Mouse (Mus musculus) kidney, embryonic 16.5 days (tissue): ENCODE data around the gene Gm3543. TPM values are rescaled to one million over a fixed set of nuclear protein-coding genes. Genes with fewer than 3 reads are reported as not detected.
"Not testable (repeated sequence)": the region's sequence is repeated elsewhere in the genome, so short reads cannot be mapped to it uniquely, and the experiment has no call there.

Source experiments
- ATAC-seq: fragments of 200-750 bp; cut with Nextera tagmentation; 2 replicates; pipeline ENCODE4 v1.8.0; 2017; ENCODE audit warnings: moderate TSS enrichment; ENCODE audit not compliant: low FRiP score, low TSS enrichment
- H3K27ac ChIP-seq: fragments of 300-500 bp; sonication (generic); 2 replicates; pipeline ENCODE4 v1.5.1; 2014; ENCODE audit warnings: low read length
- H3K27me3 ChIP-seq: fragments of 300-500 bp; sonication (generic); 2 replicates; pipeline ENCODE4 v1.6.1; 2014; ENCODE audit warnings: low read length, control low read depth, mixed read lengths; ENCODE audit not compliant: insufficient read depth
- H3K36me3 ChIP-seq: fragments of 300-500 bp; sonication (generic); 2 replicates; pipeline ENCODE4 v1.6.1; 2014; ENCODE audit warnings: low read length, control low read depth, mixed read lengths; ENCODE audit not compliant: insufficient read depth
- H3K4me1 ChIP-seq: fragments of 300-500 bp; sonication (generic); 2 replicates; pipeline ENCODE4 v1.6.1; 2014; ENCODE audit warnings: low read length, control low read depth, mixed read lengths; ENCODE audit not compliant: insufficient read depth
- H3K4me2 ChIP-seq: fragments of 300-500 bp; sonication (generic); replicated peaks from 2 replicates; pipeline ENCODE4 v1.6.1; 2014; ENCODE audit warnings: low read depth, low read length
- H3K4me3 ChIP-seq: fragments of 300-500 bp; sonication (generic); 2 replicates; pipeline ENCODE4 v1.5.1; 2014; ENCODE audit warnings: mild to moderate bottlenecking, low read length
- H3K9ac ChIP-seq: fragments of 300-500 bp; sonication (generic); replicated peaks from 2 replicates; pipeline ENCODE4 v1.6.1; 2014; ENCODE audit warnings: low read length
- H3K9me3 ChIP-seq: fragments of 300-500 bp; sonication (generic); 2 replicates; pipeline ENCODE4 v1.6.1; 2016; ENCODE audit warnings: low read length, control low read depth
- WGBS: fragments of 180-500 bp; shearing (Covaris S2); extraction: QIAGEN DNeasy Blood & Tissue Kit; methylation state at CpG from one replicate; pipeline ENCODE4 v1.1.7; 2014; 5-methylcytosine and 5-hydroxymethylcytosine counted together
- polyA plus RNA-seq: library from polyadenylated mRNA; unstranded; fragments of >200 nt; fragmentation: Nextera tagmentation; extraction: Ambion mirVana; gene quantifications from 2 replicates; pipeline ENCODE4 v1.2.1, GENCODE M21; 2015

Gm3543 gene
- polyA plus RNA-seq = not detected in 2 replicates

- H3K9ac ChIP-seq, ATAC-seq, H3K27me3 ChIP-seq, H3K4me1 ChIP-seq, H3K9me3 ChIP-seq, H3K27ac ChIP-seq, H3K4me2 ChIP-seq, H3K36me3 ChIP-seq, H3K4me3 ChIP-seq: not testable (repeated sequence)
- WGBS = no CpG with 5 or more reads among the region's 1 CpGs
Observed at GRCm38 (mm10) chr14:41983225-41983624, at the start of gene Gm3543. Gene Gm3543 (minus strand): TSS chr14:41983325.

DNA sequence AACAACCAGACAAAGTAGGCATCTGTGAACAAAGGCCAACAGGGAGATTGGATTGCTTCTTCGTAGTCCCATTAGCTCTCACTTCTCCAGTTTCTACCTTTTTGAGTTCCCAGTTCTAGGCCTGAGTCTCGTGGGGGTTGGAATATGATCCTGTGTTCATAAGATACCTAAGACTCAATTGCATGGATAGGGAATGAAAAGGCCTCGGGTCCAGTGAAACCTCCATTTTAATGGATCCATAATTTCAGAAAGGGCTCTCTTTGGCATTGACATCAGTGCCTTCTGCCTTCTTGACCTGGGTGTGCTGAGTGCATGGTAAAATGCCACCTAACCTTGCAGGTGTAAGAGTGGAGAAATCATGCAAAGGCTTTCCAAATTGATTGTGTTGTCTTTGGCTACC lies 14.5 kb downstream of the Gm3543 start:
- H3K27ac ChIP-seq, H3K4me1 ChIP-seq, H3K4me2 ChIP-seq, H3K27me3 ChIP-seq, ATAC-seq, H3K4me3 ChIP-seq, H3K9ac ChIP-seq, H3K9me3 ChIP-seq, H3K36me3 ChIP-seq: not testable (repeated sequence)
- WGBS = 69% methylated on average over 3 of the region's 3 CpGs

GRCm38 (mm10) chr14:41967827-41968226 lies 15.3 kb downstream of the Gm3543 start, which contains the start of gene Gm6401:
Gene Gm6401 (minus strand): TSS chr14:41967927.
- H3K27me3 ChIP-seq, ATAC-seq: not testable (repeated sequence)

DNA sequence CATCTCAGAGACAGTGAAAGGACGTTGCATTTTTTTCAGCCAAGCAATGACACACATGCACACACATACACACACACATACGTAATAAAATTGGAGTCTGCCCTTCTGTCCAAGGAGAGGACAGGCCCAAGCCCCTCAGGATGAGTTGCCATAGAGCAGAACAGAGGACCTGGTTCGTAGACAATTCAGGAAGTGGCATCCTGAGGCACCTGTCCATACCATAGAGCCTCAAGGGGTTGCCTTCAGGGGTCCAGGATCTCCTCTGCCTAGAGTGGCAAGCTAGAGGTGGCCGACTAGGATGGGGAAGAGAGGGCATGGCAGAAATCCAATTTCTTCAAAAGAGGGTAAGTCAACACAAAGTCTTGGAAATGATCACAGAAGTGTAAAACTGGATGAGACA lies 19.0 kb downstream of the Gm3543 start:
- not testable (repeated sequence) for H3K9ac ChIP-seq, H3K4me1 ChIP-seq, H3K27me3 ChIP-seq, H3K4me2 ChIP-seq, ATAC-seq, H3K27ac ChIP-seq, H3K9me3 ChIP-seq, H3K4me3 ChIP-seq, H3K36me3 ChIP-seq
- 64% methylated on average over 4 of the region's 4 CpGs for WGBS

More at GRCm38 (mm10) chr14:41967827-41968226, 15.3 kb downstream of the Gm3543 start, which contains the start of gene Gm6401:
- H3K4me1 ChIP-seq, H3K4me2 ChIP-seq, H3K9me3 ChIP-seq, H3K9ac ChIP-seq, H3K27ac ChIP-seq, H3K4me3 ChIP-seq, H3K36me3 ChIP-seq: not testable (repeated sequence)
- 85% methylated on average over 1 of the region's 1 CpGs for WGBS

GRCm38 (mm10) chr14:41943695-41944094 lies 39.4 kb downstream of the Gm3543 start, which contains the start of gene 1700024B05Rik:
Gene 1700024B05Rik (plus strand): TSS chr14:41943995.
- H3K36me3 ChIP-seq, H3K9ac ChIP-seq, ATAC-seq, H3K27ac ChIP-seq, H3K4me3 ChIP-seq, H3K9me3 ChIP-seq, H3K4me1 ChIP-seq, H3K4me2 ChIP-seq, H3K27me3 ChIP-seq: not testable (repeated sequence)
- 76% methylated on average over 1 of the region's 2 CpGs for WGBS

Other genes with a start within 250 kb of the Gm3543 start
- not detected in 2 replicates for gene Gm7929, start 232.7 kb downstream of the Gm3543 start, polyA plus RNA-seq
- not detected in 2 replicates for gene Gm47189, start 210.9 kb downstream of the Gm3543 start, polyA plus RNA-seq
- gene Gm7980, start 76.0 kb downstream of the Gm3543 start, polyA plus RNA-seq = not detected in 2 replicates
- gene 1700049E17Rik1, start 58.4 kb downstream of the Gm3543 start, polyA plus RNA-seq = not detected in 2 replicates
- gene 1700024B05Rik, start 39.3 kb downstream of the Gm3543 start, polyA plus RNA-seq = not detected in 2 replicates
- gene Gm6401, start 15.4 kb downstream of the Gm3543 start, polyA plus RNA-seq = not detected in 2 replicates
- not detected in 2 replicates for gene Gm7951, start 134.0 kb upstream of the Gm3543 start, polyA plus RNA-seq
- not detected in 2 replicates for gene Gm17027, start 179.3 kb upstream of the Gm3543 start, polyA plus RNA-seq
- not detected in 2 replicates for gene Gm3573, start 207.5 kb upstream of the Gm3543 start, polyA plus RNA-seq